Mouse (Mus musculus) ES-Bruce4 (cell line): ENCODE measurements around the gene Calhm2.

Experiments used
- CTCF ChIP-seq: IDR thresholded peaks from one replicate; pipeline ENCODE4 v1.8.1; 2011; ENCODE audit warnings: low read depth, low read length
- EP300 ChIP-seq: IDR thresholded peaks from 2 replicates; pipeline ENCODE4 v1.6.1; 2011; ENCODE audit warnings: low read depth, low read length; ENCODE audit not compliant: insufficient read depth
- POLR2A ChIP-seq: IDR thresholded peaks from one replicate; pipeline ENCODE4 v1.8.1; 2011; ENCODE audit warnings: low read length; ENCODE audit not compliant: insufficient read depth

GRCm38 (mm10) chr19:47089718-47090525 is 48.2 kb downstream of the Calhm2 start:
- TF ChIP-seq POLR2A (no peak), CTCF (no peak), EP300 (no peak)
